Mouse (Mus musculus) forebrain, embryonic 14.5 days (tissue): Measurements from ENCODE around the gene Dpf3. TPM values are rescaled to one million over a fixed set of nuclear protein-coding genes. Genes with fewer than 3 reads are reported as not detected.

Source experiments
- ATAC-seq: fragments of 200-750 bp; cut with Nextera tagmentation; 2 replicates; pipeline ENCODE4 v1.8.0; 2017; ENCODE audit warnings: mild to moderate bottlenecking, moderate library complexity
- DNase-seq: peaks from one replicate; pipeline ENCODE4 v3.0.0-alpha.2; 2015; ENCODE audit warnings: low spot score
- H3K27ac ChIP-seq: fragments of 300-500 bp; sonication (generic); 2 replicates; pipeline ENCODE4 v1.5.1; 2014; ENCODE audit warnings: low read depth, mild to moderate bottlenecking, control low read depth, low read length, moderate library complexity
- H3K27me3 ChIP-seq: fragments of 300-500 bp; sonication (generic); replicated peaks from 2 replicates; pipeline ENCODE4 v1.6.1; 2014; ENCODE audit warnings: low read length, control low read depth, mixed read lengths; ENCODE audit not compliant: control insufficient read depth, insufficient read depth
- H3K36me3 ChIP-seq: fragments of 300-500 bp; sonication (generic); 2 replicates; pipeline ENCODE4 v1.6.1; 2014; ENCODE audit warnings: low read length, control low read depth; ENCODE audit not compliant: control insufficient read depth, insufficient read depth
- H3K4me1 ChIP-seq: fragments of 300-500 bp; sonication (generic); 2 replicates; pipeline ENCODE4 v1.6.1; 2014; ENCODE audit warnings: antibody characterized with exemption, low read length, control low read depth; ENCODE audit not compliant: control insufficient read depth, insufficient read depth
- H3K4me2 ChIP-seq: fragments of 300-500 bp; sonication (generic); 2 replicates; pipeline ENCODE4 v1.6.1; 2014; ENCODE audit warnings: mild to moderate bottlenecking, control low read depth, low read length
- H3K4me3 ChIP-seq: fragments of 300-500 bp; sonication (generic); 2 replicates; pipeline ENCODE4 v1.5.1; 2014; ENCODE audit warnings: low read depth, low read length, control low read depth
- H3K9ac ChIP-seq: fragments of 300-500 bp; sonication (generic); 2 replicates; pipeline ENCODE4 v1.6.1; 2014; ENCODE audit warnings: mild to moderate bottlenecking, low read length, control low read depth, moderate library complexity
- H3K9me3 ChIP-seq: fragments of 300-500 bp; sonication (generic); replicated peaks from 2 replicates; pipeline ENCODE4 v1.6.1; 2016; ENCODE audit warnings: low read length, control low read depth, mixed read lengths; ENCODE audit not compliant: control insufficient read depth
- WGBS: fragments of 180-500 bp; shearing (Covaris S2); extraction: QIAGEN DNeasy Blood & Tissue Kit; methylation state at CpG from one replicate; pipeline ENCODE4 v1.1.7; 2014; 5-methylcytosine and 5-hydroxymethylcytosine counted together
- polyA plus RNA-seq: library from polyadenylated mRNA; unstranded; fragments of >200 nt; fragmentation: Nextera tagmentation; extraction: Ambion mirVana; gene quantifications from 2 replicates; pipeline ENCODE4 v1.2.1, GENCODE M21; 2014

The Dpf3 gene
- polyA plus RNA-seq, 1 experiment from 2014 or later, result 7.8 TPM

GRCm38 (mm10) chr12:83494196-83494595, 6.7 kb upstream of the Dpf3 start:
- ATAC-seq (no peak), DNase-seq (no peak)
- H3K4me3 ChIP-seq, result no peak overlapping the region
- H3K27ac ChIP-seq, result no peak overlapping the region
- H3K9me3 ChIP-seq, result 0 out of 2 replicates have a peak, but pooled peaks cover 5% of the 10 kb centered on the region
- H3K4me1 ChIP-seq, result no peaks in the 10 kb centered on the region; the same call in 1 of the 2 replicates
- H3K9ac ChIP-seq, result no peak overlapping the region
- no peaks in the 10 kb centered on the region for H3K36me3 ChIP-seq
- WGBS, result 89% methylated on average over 9 of the region's 9 CpGs
- H3K4me2 ChIP-seq, result no peak overlapping the region
- H3K27me3 ChIP-seq, result no peaks in the 10 kb centered on the region

- ATAC-seq, result no peak
- no peak overlapping the region for H3K4me2 ChIP-seq
- no peak overlapping the region for H3K27ac ChIP-seq
- H3K9me3 ChIP-seq, result 0 out of 2 replicates have a peak, but pooled peaks cover 5% of the 10 kb centered on the region
- H3K4me1 ChIP-seq, result peaks cover 9% of the 10 kb centered on the region
- no peak for DNase-seq
- no peak overlapping the region for H3K4me3 ChIP-seq
- H3K27me3 ChIP-seq, result 0 out of 2 replicates have a peak, but pooled peaks cover 4% of the 10 kb centered on the region
- 89% methylated on average over 3 of the region's 3 CpGs for WGBS
- H3K9ac ChIP-seq, result no peak overlapping the region
- H3K36me3 ChIP-seq, result no peaks in the 10 kb centered on the region
These were observed 5.3 kb upstream of the Dpf3 start for GRCm38 (mm10) chr12:83492808-83493207.

GRCm38 (mm10) chr12:83491609-83492008, 4.1 kb upstream of the Dpf3 start:
- H3K9ac ChIP-seq, result no peak overlapping the region
- DNase-seq, result no peak
- no peak for ATAC-seq
- peaks cover 9% of the 10 kb centered on the region for H3K4me1 ChIP-seq
- H3K27me3 ChIP-seq, result 0 out of 2 replicates have a peak, but pooled peaks cover 4% of the 10 kb centered on the region
- H3K4me3 ChIP-seq, result no peak overlapping the region
- H3K9me3 ChIP-seq, result 0 out of 2 replicates have a peak, but pooled peaks cover 5% of the 10 kb centered on the region
- H3K27ac ChIP-seq, result no peak overlapping the region
- no peak overlapping the region for H3K4me2 ChIP-seq
- H3K36me3 ChIP-seq, result no peaks in the 10 kb centered on the region
- WGBS, result 42% methylated on average over 1 of the region's 1 CpGs

- Histone ChIP-seq H3K4me2 (no peak overlapping the region), H3K36me3 (no peaks in the 10 kb centered on the region), H3K27me3 (0 out of 2 replicates have a peak, but pooled peaks cover 4% of the 10 kb centered on the region), H3K9me3 (0 out of 2 replicates have a peak, but pooled peaks cover 5% of the 10 kb centered on the region), H3K27ac (no peak overlapping the region), H3K4me3 (no peak overlapping the region), H3K9ac (no peak overlapping the region), H3K4me1 (peaks cover 17% of the 10 kb centered on the region)
- DNase-seq (no peak), ATAC-seq (no peak)
- 29% methylated on average over 2 of the region's 2 CpGs for WGBS
These were observed 2.2 kb upstream of the Dpf3 start for GRCm38 (mm10) chr12:83489748-83490147.

GRCm38 (mm10) chr12:83488211-83488941, 860 bp upstream of the Dpf3 start:
- 0 out of 2 replicates have a peak, but pooled peaks cover 5% of the 10 kb centered on the region for H3K9me3 ChIP-seq
- peak overlapping the region; percentile 65 for H3K4me3 ChIP-seq
- under 1% methylated on average over 29 of the region's 29 CpGs for WGBS
- H3K36me3 ChIP-seq, result no peaks in the 10 kb centered on the region
- peak overlapping the region; percentile 100 for H3K4me2 ChIP-seq
- H3K27me3 ChIP-seq, result peaks cover 9% of the 10 kb centered on the region; the same call in 1 of the 2 replicates
- no peak overlapping the region for H3K27ac ChIP-seq
- peaks cover 21% of the 10 kb centered on the region for H3K4me1 ChIP-seq
- no peak for DNase-seq
- no peak for ATAC-seq
- H3K9ac ChIP-seq, result peak overlapping the region; percentile 51

GRCm38 (mm10) chr12:83486671-83487461, 650 bp downstream of the Dpf3 start:
- no peaks in the 10 kb centered on the region for H3K36me3 ChIP-seq
- peak; percentile 71 for ATAC-seq
- H3K9ac ChIP-seq, result peak overlapping the region; percentile 72

GRCm38 (mm10) chr12:83485911-83486670, 1.4 kb downstream of the Dpf3 start:
- Histone ChIP-seq H3K9ac (peak overlapping the region; percentile 72), H3K9me3 (no peaks in the 10 kb centered on the region), H3K36me3 (no peaks in the 10 kb centered on the region), H3K4me1 (peaks cover 21% of the 10 kb centered on the region), H3K27me3 (peaks cover 9% of the 10 kb centered on the region; the same call in 1 of the 2 replicates), H3K4me2 (peak overlapping the region; percentile 100), H3K4me3 (peak overlapping the region; percentile 65), H3K27ac (peak overlapping the region; percentile 83; the same call in 1 of the 2 replicates)
- DNase-seq (peak; percentile 57), ATAC-seq (peak; percentile 4; the same call in 1 of the 2 replicates)
- under 1% methylated on average over 53 of the region's 53 CpGs for WGBS

More at GRCm38 (mm10) chr12:83486671-83487461, 650 bp downstream of the Dpf3 start:
- peaks cover 21% of the 10 kb centered on the region for H3K4me1 ChIP-seq
- 0 out of 2 replicates have a peak, but pooled peaks cover 5% of the 10 kb centered on the region for H3K9me3 ChIP-seq
- peak overlapping the region; percentile 100 for H3K4me2 ChIP-seq
- H3K4me3 ChIP-seq, result peak overlapping the region; percentile 65
- H3K27ac ChIP-seq, result peak overlapping the region; percentile 83
- 1% methylated on average over 67 of the region's 73 CpGs for WGBS
- H3K27me3 ChIP-seq, result peaks cover 9% of the 10 kb centered on the region; the same call in 1 of the 2 replicates
- DNase-seq, result peak; percentile 54
